Mouse (Mus musculus) olfactory bulb, adult 2 months (tissue): Measurements from ENCODE around the gene Serinc5.

Source experiments
- CTCF ChIP-seq: fragments of 200-500 bp; IDR thresholded peaks from 2 replicates; pipeline ENCODE4 v1.5.1; 2012; ENCODE audit warnings: low read depth, mild to moderate bottlenecking, low read length, moderate library complexity; ENCODE audit not compliant: insufficient read depth
- POLR2A ChIP-seq: fragments of 200-500 bp; IDR thresholded peaks from 2 replicates; pipeline ENCODE4 v1.6.1; 2012; ENCODE audit warnings: mild to moderate bottlenecking, low read depth, low read length, moderate library complexity; ENCODE audit not compliant: insufficient read depth

- TF ChIP-seq CTCF: no peak
- TF ChIP-seq POLR2A: no peak
These were observed 26.7 kb upstream of the Serinc5 start for GRCm38 (mm10) chr13:92584094-92584717.
